Mouse (Mus musculus) bone marrow macrophage, adult 2 months (primary cell): ENCODE measurements around the gene Ak5. TPM values are rescaled to one million over a fixed set of nuclear protein-coding genes. Genes with fewer than 3 reads are reported as not detected.

ENCODE experiments used
- H3K27ac ChIP-seq: 2 replicates; pipeline ENCODE4 v1.5.1; 2012; ENCODE audit warnings: low read depth, low read length; ENCODE audit not compliant: insufficient read depth
- H3K4me1 ChIP-seq: 2 replicates; pipeline ENCODE4 v1.6.1; 2012; ENCODE audit warnings: low read length; ENCODE audit not compliant: control insufficient read depth, insufficient read depth
- H3K4me3 ChIP-seq: 2 replicates; pipeline ENCODE4 v1.5.1; 2012; ENCODE audit warnings: mild to moderate bottlenecking, low read length, moderate library complexity; ENCODE audit not compliant: insufficient read depth
- CTCF ChIP-seq: IDR thresholded peaks from 2 replicates; pipeline ENCODE4 v1.5.1; 2012; ENCODE audit warnings: low read depth, mild to moderate bottlenecking, low read length, moderate library complexity
- POLR2A ChIP-seq: IDR thresholded peaks from 2 replicates; pipeline ENCODE4 v1.6.1; 2012; ENCODE audit warnings: mild to moderate bottlenecking, low read depth, low read length, borderline replicate concordance
- polyA plus RNA-seq: library from polyadenylated mRNA; stranded (reverse); fragments of >200 nt; gene quantifications from 2 replicates; pipeline ENCODE4 v1.2.4, GENCODE M21; 2012; ENCODE audit not compliant: missing spikeins, insufficient read depth, insufficient read length

Ak5 gene
- polyA plus RNA-seq, 1 experiment = not detected

DNA sequence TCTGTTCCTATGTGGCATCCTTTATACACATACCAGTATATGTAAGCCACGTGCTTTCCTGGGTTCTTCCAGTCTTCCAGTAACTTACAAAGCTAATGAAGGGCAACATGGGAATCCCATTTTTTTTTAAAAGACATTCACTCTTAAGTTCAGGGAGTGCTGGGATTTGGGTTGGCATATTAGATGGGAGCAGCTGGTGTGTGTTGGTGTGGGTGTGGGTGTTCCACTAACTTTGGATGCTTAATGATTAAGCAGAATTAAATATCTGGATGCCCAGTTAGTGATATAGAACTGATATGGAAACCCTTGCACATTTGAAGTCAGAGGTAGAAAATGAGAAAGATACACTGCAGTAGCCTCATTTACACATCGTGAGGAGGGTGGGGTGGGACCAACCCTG is 16.2 kb downstream of the Ak5 start:
- Histone ChIP-seq H3K4me1 (no peaks in the 10 kb centered on the region), H3K4me3 (no peak overlapping the region), H3K27ac (no peak overlapping the region)
- TF ChIP-seq POLR2A (no peak), CTCF (no peak)

DNA sequence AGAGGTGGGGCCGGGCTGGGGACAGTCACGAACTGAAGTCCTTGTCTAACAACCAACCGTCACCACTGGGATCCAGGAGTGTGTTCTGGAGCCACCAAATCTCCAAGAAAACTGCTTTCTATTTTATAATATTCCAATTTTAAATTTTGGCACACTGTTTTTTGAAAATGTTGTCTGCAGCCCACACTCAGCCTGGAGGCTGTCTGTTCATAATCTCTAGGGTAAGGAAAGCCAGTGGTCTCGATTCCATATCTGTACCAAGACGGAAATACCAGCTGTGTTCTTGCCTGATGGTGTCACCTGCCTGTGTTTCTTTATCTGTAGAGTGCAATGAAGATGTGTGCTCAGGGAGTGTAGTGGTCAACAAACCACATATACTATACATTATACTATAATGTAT is 23.6 kb downstream of the Ak5 start:
- no peaks in the 10 kb centered on the region for H3K4me1 ChIP-seq
- no peak overlapping the region for H3K4me3 ChIP-seq
- TF ChIP-seq POLR2A (no peak), CTCF (no peak)
- H3K27ac ChIP-seq = no peak overlapping the region

DNA sequence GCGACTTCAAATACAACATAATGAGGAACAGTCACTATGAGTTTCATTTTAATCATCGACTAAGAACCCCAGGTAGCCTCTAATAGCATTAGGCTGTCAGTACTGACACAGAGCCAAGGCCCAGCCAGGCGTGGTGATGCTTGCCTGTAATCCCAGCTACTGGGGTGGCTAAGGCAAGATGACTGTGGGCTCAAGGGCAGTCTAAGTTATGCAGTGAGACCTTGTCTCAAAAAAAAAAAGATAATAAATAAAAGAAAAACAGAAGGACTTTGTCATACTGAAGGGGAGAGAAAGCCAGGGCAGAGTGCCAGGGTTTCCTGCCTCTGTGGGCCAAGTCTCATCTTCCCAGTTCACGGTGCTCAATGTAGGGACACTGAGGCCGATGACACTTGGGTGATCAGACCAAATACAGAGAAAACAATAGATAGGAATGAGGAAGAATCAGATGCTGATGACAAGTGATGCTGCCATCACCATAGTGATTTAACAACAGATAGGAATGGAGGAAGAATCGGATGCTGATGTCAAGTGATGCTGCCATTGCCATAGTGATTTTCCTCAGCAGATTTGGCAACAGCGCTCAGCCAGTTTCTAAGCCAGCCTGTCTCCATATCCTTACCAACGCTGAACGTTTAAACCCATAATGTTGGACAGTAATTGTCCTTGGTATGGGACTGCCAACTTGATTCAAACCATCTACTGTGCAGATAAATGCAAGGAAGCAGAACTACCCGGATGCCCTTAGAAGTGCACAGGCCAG is 42.9 kb downstream of the Ak5 start:
- Histone ChIP-seq H3K27ac (no peak overlapping the region), H3K4me3 (no peak overlapping the region)

DNA sequence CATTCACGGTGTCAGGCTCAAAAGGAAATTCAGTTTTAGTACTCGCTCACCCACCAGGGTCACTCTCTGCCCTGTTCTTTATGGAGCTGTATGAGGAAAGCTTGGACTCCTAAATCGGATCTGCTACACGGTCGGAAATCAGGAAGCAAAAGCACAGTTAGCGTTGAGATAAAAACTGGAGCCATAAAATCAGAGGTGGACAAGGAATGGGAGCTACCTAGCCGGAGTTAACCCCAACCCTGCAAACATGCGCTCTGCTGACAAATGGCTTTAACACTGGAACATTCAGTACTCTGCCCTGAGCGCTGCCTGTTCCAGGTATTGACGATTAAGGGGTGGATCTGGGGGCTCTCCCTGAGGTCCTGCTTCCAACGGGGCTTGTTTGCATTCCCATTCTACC is 47.6 kb downstream of the Ak5 start:
- no peak overlapping the region for H3K27ac ChIP-seq
- H3K4me1 ChIP-seq = no peaks in the 10 kb centered on the region
- TF ChIP-seq POLR2A (no peak), CTCF (no peak)
- no peak overlapping the region for H3K4me3 ChIP-seq

More for the DNA sequence above, 42.9 kb downstream of the Ak5 start:
- no peak for TF ChIP-seq POLR2A
- TF ChIP-seq CTCF = no peak
- H3K4me1 ChIP-seq = no peaks in the 10 kb centered on the region

DNA sequence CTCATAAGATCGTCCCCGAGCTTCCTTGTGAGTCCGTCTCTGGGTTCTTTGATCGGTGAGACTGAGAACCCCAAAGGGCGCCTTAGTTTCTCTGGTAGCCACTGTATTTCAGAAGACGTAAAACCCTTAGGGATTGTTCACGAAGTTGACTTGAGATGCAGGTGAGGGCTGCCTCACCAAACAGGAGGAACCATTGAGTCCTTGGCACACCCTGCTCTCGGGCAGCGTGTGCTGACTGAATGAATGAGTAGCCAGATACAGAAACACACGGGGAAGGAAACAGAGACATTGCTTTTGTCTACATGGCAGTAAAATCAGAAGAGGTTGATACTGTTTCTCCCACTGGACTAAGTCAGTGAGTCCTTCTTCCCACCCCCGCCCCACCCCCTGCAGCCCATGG is 48.1 kb downstream of the Ak5 start:
- H3K4me3 ChIP-seq = no peak overlapping the region
- no peak for TF ChIP-seq CTCF
- TF ChIP-seq POLR2A = no peak
- H3K27ac ChIP-seq = no peak overlapping the region
- no peaks in the 10 kb centered on the region for H3K4me1 ChIP-seq

DNA sequence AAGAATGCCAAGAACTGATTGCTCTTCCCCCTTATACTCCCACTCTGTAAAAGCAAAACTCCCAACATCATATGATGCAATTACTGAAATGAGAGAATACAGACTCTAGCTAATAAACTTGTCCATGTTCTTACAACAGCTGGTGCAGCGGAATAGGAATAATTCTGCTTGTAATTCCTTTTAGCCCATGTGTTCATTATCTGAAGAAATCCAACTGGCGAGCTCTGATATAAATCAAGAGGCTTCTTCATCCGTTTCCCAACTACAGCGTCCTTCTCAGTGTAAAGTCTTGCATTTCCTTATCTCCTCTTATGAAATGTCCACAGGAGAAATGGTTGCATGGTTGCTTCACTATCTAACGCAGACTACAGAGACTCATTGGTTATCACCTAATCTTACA is 59.1 kb downstream of the Ak5 start:
- Histone ChIP-seq H3K4me3 (no peak overlapping the region), H3K27ac (no peak overlapping the region), H3K4me1 (no peaks in the 10 kb centered on the region)
- TF ChIP-seq CTCF = no peak
- TF ChIP-seq POLR2A = no peak

DNA sequence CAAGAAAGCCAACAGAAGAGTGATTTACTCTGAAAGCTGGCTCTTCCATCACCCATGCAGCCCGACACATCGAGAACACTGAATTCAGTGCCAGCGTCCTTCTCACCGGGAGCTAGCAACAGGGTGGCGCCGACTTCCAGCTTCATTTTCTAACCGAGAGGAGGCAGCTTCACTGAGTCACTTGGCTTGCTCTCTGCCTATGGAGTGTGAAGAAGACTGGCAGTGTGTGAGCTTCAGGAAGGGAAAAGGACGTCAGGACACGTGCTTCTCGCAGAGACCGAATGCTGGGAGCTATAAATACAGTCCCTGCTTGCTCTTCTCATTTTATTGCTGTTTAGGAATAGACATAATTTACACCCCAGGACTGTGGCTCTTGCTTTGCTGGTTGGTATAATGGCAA is 62.3 kb downstream of the Ak5 start:
- H3K4me1 ChIP-seq = no peaks in the 10 kb centered on the region
- TF ChIP-seq CTCF (no peak), POLR2A (no peak)
- H3K27ac ChIP-seq = no peak overlapping the region
- H3K4me3 ChIP-seq = no peak overlapping the region

DNA sequence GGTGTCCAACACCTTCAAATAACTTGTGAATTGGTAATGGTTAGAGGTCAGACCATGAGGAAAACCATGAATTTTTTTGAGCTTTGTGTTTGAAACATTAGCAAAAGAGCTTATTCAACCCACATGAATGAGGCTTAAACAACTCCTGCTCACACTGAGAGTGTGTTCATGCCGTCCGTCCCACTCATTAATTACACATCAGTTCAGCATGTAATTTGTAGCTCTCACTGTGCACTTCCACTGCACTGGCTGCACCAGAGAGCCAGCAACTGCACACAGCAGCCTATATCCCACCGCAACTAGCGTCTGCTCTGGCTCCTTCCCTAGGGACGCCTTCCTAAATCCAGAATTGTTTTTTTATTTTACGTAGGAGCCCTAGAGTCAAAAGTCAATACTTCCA is 68.5 kb downstream of the Ak5 start:
- Histone ChIP-seq H3K27ac (no peak overlapping the region), H3K4me3 (no peak overlapping the region), H3K4me1 (no peaks in the 10 kb centered on the region)
- TF ChIP-seq POLR2A (no peak), CTCF (no peak)

DNA sequence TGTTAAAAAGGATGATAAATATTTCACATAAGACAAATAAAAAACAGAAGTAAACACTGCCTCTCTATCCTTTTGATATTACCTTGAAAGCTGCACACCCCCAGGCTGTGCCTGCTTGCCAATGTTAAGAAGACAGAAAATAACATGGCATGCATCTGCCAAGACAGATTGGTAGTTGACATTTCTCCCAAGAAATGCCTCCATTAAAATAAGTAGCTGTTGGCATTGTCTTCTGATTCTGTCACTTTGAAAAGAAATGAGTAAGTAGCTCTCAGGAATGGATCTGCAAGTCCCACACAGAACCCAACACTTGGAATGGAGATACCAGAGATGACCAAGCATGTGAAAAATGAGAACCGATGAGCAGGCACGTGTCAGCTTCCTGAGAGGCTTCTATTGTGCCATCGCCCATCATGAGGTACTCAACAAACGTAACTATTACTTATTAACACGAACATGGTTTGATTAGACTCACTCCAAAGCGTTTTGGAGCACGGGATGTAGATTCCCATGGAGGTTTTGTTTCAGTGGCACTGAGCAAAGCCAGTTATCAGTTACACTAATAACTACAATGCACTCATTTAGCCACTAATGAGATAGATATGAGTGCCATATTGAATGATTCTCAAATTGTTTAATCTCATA is 71.6 kb downstream of the Ak5 start:
- H3K4me3 ChIP-seq = no peak overlapping the region
- H3K27ac ChIP-seq = no peak overlapping the region
- no peak for TF ChIP-seq POLR2A
- no peak for TF ChIP-seq CTCF

DNA sequence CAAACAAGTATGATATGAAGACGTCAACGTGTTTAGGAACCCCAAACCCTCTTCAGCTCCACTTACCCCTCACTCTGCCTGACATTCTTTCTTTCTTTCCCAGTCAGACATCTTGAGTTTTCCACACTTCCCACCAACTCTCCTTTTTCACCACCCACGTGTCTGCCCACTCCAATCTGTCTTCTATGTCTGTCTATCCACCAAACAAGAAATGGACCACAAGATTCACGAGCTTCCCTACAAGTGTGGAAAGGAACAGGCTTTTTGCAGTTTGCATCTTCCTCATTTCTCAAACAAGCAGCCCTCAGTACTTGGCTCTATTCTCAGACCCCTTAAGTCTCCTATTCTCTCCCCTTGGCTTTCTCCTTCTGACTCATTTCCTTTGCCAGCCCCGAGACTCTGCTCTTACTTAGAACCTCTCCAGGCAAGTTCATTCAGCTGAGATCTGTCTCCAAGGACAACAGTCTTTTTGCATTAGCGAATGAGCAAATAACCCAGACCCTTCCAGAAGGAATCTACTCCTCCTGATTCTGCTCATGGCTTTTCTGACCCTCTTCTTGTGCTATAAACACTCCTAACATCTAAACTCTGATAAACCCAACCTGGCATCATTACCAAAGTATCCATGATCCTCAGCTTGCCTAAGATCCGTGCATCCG is 75.3 kb downstream of the Ak5 start:
- Histone ChIP-seq H3K4me1 (no peaks in the 10 kb centered on the region), H3K27ac (no peak overlapping the region), H3K4me3 (no peak overlapping the region)
- no peak for TF ChIP-seq CTCF
- no peak for TF ChIP-seq POLR2A

More for the DNA sequence above, 71.6 kb downstream of the Ak5 start:
- H3K4me1 ChIP-seq = no peaks in the 10 kb centered on the region
